ENCODE assay signal across 8 mouse cellular contexts in the genomic region with DNA sequence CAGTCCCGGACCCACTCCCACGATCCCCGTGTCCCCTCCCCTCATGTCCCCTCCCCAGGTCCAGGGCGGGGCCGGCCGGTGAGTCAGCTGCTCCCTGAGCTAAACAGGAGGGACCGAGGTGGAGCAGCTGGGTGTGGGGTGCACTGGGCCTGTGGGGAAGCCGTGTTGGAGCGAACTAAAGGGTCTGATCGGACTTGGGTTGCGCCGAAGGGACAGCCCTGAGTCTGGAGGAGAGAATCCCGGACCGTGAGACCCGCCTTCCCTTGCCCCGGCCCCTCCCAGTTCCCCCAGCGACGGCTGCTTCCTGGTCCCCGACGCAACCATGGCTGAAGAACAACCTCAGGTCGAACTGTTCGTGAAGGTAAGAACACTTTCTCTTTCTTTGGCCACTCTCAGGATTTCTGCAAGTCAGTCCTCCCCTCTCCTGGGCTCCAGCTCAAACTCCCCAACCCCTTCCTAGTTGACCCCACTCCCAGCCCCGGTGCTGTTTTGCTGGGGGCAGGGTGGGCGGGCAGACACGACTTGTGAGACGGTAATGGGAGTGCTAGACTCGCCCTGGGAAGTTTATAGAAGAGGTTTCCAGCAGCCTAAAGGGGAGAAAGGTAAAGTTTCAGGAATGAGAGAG. TPM values are rescaled to one million over a fixed set of nuclear protein-coding genes. Genes with fewer than 3 reads are reported as not detected.
DNase-seq lines count a peak whose midpoint lies in the region; ATAC-seq and TF ChIP-seq lines count a peak whose summit lies in the region.

No protein-coding gene starts in this region.

- no peaks in the 10 kb centered on the region for H3K4me1 ChIP-seq in cortical plate, adult 2 months (ENCODE audit: control insufficient read depth, insufficient read depth, low read length)
- H3K4me1 ChIP-seq in intestine, postnatal 0 days (replicated peaks; ENCODE audit: control insufficient read depth, insufficient read depth, low read length): peaks cover 17% of the 10 kb centered on the region
- peaks cover 29% of the 10 kb centered on the region for H3K4me1 ChIP-seq in lung, embryonic 14.5 days (ENCODE audit: insufficient read depth)

- no peak for DNase-seq in layer of hippocampus, adult 2 months (ENCODE audit: low spot score in 2 of 2)
- DNase-seq in layer of hippocampus, postnatal 36 days: no peak
- DNase-seq in lung, embryonic 14.5 days: peak; percentile 84
- DNase-seq in thymus, postnatal 4 days: peak; percentile 86

- peak; percentile 18 for ATAC-seq in granulocyte monocyte progenitor cell, adult 5-6 weeks (replicated peaks; ENCODE audit: poor library complexity, severe bottlenecking)
- ATAC-seq in intestine, postnatal 0 days: peak; percentile 8; the same call in 1 of the 2 replicates
- peak; percentile 41 for ATAC-seq in lung, embryonic 14.5 days (ENCODE audit: insufficient read depth)
- peak; percentile 9; the same call in 1 of the 2 replicates for ATAC-seq in neutrophil, adult 5-6 weeks (ENCODE audit: extremely low read depth, insufficient number of reproducible peaks, low FRiP score, poor library complexity, severe bottlenecking)

- TF ChIP-seq CTCF in layer of hippocampus, adult 2 months (conservative IDR thresholded peaks at IDR 0.05): no peak
- no peak for TF ChIP-seq CTCF in cortical plate, adult 2 months (IDR thresholded peaks at IDR 0.05; ENCODE audit: extremely low read depth, insufficient read depth, low read length)
- TF ChIP-seq CTCF in intestine, postnatal 0 days (IDR thresholded peaks at IDR 0.05; ENCODE audit: low read depth): no peak
- TF ChIP-seq CTCF in lung, embryonic 14.5 days (IDR thresholded peaks at IDR 0.05; ENCODE audit: low read depth): no peak

- peak overlapping the region; percentile 53 for H3K4me3 ChIP-seq in layer of hippocampus, adult 2 months
- H3K4me3 ChIP-seq in cortical plate, adult 2 months (ENCODE audit: insufficient read depth, low read length): peak overlapping the region; percentile 27
- H3K4me3 ChIP-seq in intestine, postnatal 0 days (ENCODE audit: low read depth, low read length): peak overlapping the region; percentile 69
- peak overlapping the region; percentile 54 for H3K4me3 ChIP-seq in lung, embryonic 14.5 days (ENCODE audit: low read depth, low read length)

- 0 out of 2 replicates have a peak, but pooled peaks have one; percentile 7 for TF ChIP-seq POLR2A in cortical plate, adult 2 months (IDR thresholded peaks at IDR 0.05; ENCODE audit: extremely low read depth, insufficient read depth, low read length)

- H3K4me2 ChIP-seq in intestine, postnatal 0 days (replicated peaks; ENCODE audit: low read depth): peak overlapping the region; percentile 94
- peak overlapping the region; percentile 92 for H3K4me2 ChIP-seq in lung, embryonic 14.5 days

- peaks cover 30% of the 10 kb centered on the region for H3K36me3 ChIP-seq in intestine, postnatal 0 days (ENCODE audit: control insufficient read depth, insufficient read depth)
- H3K36me3 ChIP-seq in lung, embryonic 14.5 days (ENCODE audit: insufficient read depth): peaks cover 32% of the 10 kb centered on the region

- peak overlapping the region; percentile 92 for H3K9ac ChIP-seq in intestine, postnatal 0 days (ENCODE audit: low read depth, low read length)
- peak overlapping the region; percentile 87 for H3K9ac ChIP-seq in lung, embryonic 14.5 days

- H3K27me3 ChIP-seq in intestine, postnatal 0 days (replicated peaks; ENCODE audit: control insufficient read depth, insufficient read depth, low read length): no peaks in the 10 kb centered on the region
- no peaks in the 10 kb centered on the region for H3K27me3 ChIP-seq in lung, embryonic 14.5 days (ENCODE audit: insufficient read depth, low read length)

- H3K9me3 ChIP-seq in intestine, postnatal 0 days (ENCODE audit: control insufficient read depth): no peaks in the 10 kb centered on the region
- no peaks in the 10 kb centered on the region for H3K9me3 ChIP-seq in lung, embryonic 14.5 days (ENCODE audit: low read depth, low read length)

- H3K27ac ChIP-seq in layer of hippocampus, adult 2 months: peak overlapping the region; percentile 87
- H3K27ac ChIP-seq in cortical plate, adult 2 months (ENCODE audit: insufficient read depth, low read length): peak overlapping the region; percentile 33
- H3K27ac ChIP-seq in intestine, postnatal 0 days (ENCODE audit: low read depth, low read length): peak overlapping the region; percentile 97
- peak overlapping the region; percentile 99 for H3K27ac ChIP-seq in lung, embryonic 14.5 days (ENCODE audit: low read depth)

- WGBS in intestine, postnatal 0 days: under 1% methylated on average over 27 of the region's 27 CpGs
- under 1% methylated on average over 27 of the region's 27 CpGs for WGBS in lung, embryonic 14.5 days

RNA-seq across cellular contexts. Expression of gene Clic1, which starts 0.5 kb away (rescaled TPM):
- 1 to 10 TPM; 9.2 to 9.6 TPM for total RNA-seq in layer of hippocampus, adult 2 months (2021)
- 10 to 100 TPM in 1 of 2 experiments, 1 to 10 TPM in 1; 6.7 to 11.5 TPM for total RNA-seq in layer of hippocampus, postnatal 36 days (2021)
- polyA plus RNA-seq in cortical plate, adult 2 months (2012; rRNA removed): 18.4 and 18.7 TPM in 2 replicates
- 231 and 245 TPM in 2 replicates for total RNA-seq in granulocyte monocyte progenitor cell, adult 5-6 weeks (2014; fragmentation: Nextera tagmentation)
- 268 and 347 TPM in 2 replicates for total RNA-seq in granulocyte monocyte progenitor cell, adult 5-6 weeks (2017)
- 290 and 312 TPM in 2 replicates for polyA plus RNA-seq in intestine, postnatal 0 days (2015; fragmentation: Nextera tagmentation; extraction: Ambion mirVana)
- 67.1 and 73.6 TPM in 2 replicates for polyA plus RNA-seq in lung, embryonic 14.5 days (2014; fragmentation: Nextera tagmentation; extraction: Ambion mirVana)
- total RNA-seq in neutrophil, adult 5-6 weeks (2017): 394 and 439 TPM in 2 replicates

RNA-seq across cellular contexts. Expression of gene Msh5, which starts 3.7 kb away (rescaled TPM):
- total RNA-seq in layer of hippocampus, adult 2 months (2021): 1 to 10 TPM in 1 of 2 experiments, under 1 TPM in 1; 0.26 to 1.1 TPM
- total RNA-seq in layer of hippocampus, postnatal 36 days (2021): under 1 TPM; 0.62 to 0.73 TPM
- 0.58 and 0.72 TPM in 2 replicates for polyA plus RNA-seq in cortical plate, adult 2 months (2012; rRNA removed)
- total RNA-seq in granulocyte monocyte progenitor cell, adult 5-6 weeks (2014; fragmentation: Nextera tagmentation): 0.19 and 6.8 TPM in 2 replicates
- 0.62 and 3.6 TPM in 2 replicates for total RNA-seq in granulocyte monocyte progenitor cell, adult 5-6 weeks (2017)
- polyA plus RNA-seq in intestine, postnatal 0 days (2015; fragmentation: Nextera tagmentation; extraction: Ambion mirVana): 1.4 and 3.0 TPM in 2 replicates
- 4.2 and 4.6 TPM in 2 replicates for polyA plus RNA-seq in lung, embryonic 14.5 days (2014; fragmentation: Nextera tagmentation; extraction: Ambion mirVana)
- total RNA-seq in neutrophil, adult 5-6 weeks (2017): 4.7 and 7.0 TPM in 2 replicates

RNA-seq across cellular contexts. Expression of gene Ddah2, which starts 8.6 kb away (rescaled TPM):
- 10 to 100 TPM; 13.7 to 15.8 TPM for total RNA-seq in layer of hippocampus, adult 2 months (2021)
- total RNA-seq in layer of hippocampus, postnatal 36 days (2021): 10 to 100 TPM; 16.0 to 18.0 TPM
- polyA plus RNA-seq in cortical plate, adult 2 months (2012; rRNA removed): 25.1 and 26.8 TPM in 2 replicates
- total RNA-seq in granulocyte monocyte progenitor cell, adult 5-6 weeks (2014; fragmentation: Nextera tagmentation): 3.4 TPM in 1 of 2 replicates, not detected in the other
- total RNA-seq in granulocyte monocyte progenitor cell, adult 5-6 weeks (2017): 0.57 and 3.7 TPM in 2 replicates
- polyA plus RNA-seq in intestine, postnatal 0 days (2015; fragmentation: Nextera tagmentation; extraction: Ambion mirVana): 62.0 and 68.3 TPM in 2 replicates
- 319 and 338 TPM in 2 replicates for polyA plus RNA-seq in lung, embryonic 14.5 days (2014; fragmentation: Nextera tagmentation; extraction: Ambion mirVana)
- 4.5 and 8.1 TPM in 2 replicates for total RNA-seq in neutrophil, adult 5-6 weeks (2017)

RNA-seq across cellular contexts. Expression of gene Ly6g6c, which starts 14.9 kb away (rescaled TPM):
- total RNA-seq in layer of hippocampus, adult 2 months (2021): not detected
- total RNA-seq in layer of hippocampus, postnatal 36 days (2021): not detected
- polyA plus RNA-seq in cortical plate, adult 2 months (2012; rRNA removed): not detected in 2 replicates
- not detected in 2 replicates for total RNA-seq in granulocyte monocyte progenitor cell, adult 5-6 weeks (2014; fragmentation: Nextera tagmentation)
- total RNA-seq in granulocyte monocyte progenitor cell, adult 5-6 weeks (2017): not detected in 2 replicates
- 0.12 TPM in 1 of 2 replicates, not detected in the other for polyA plus RNA-seq in intestine, postnatal 0 days (2015; fragmentation: Nextera tagmentation; extraction: Ambion mirVana)
- 0.38 TPM in 1 of 2 replicates, not detected in the other for polyA plus RNA-seq in lung, embryonic 14.5 days (2014; fragmentation: Nextera tagmentation; extraction: Ambion mirVana)
- total RNA-seq in neutrophil, adult 5-6 weeks (2017): 0.49 TPM in 1 of 2 replicates, not detected in the other

RNA-seq across cellular contexts. Expression of gene Mpig6b, which starts 15.7 kb away (rescaled TPM):
- total RNA-seq in layer of hippocampus, adult 2 months (2021): not detected
- not detected for total RNA-seq in layer of hippocampus, postnatal 36 days (2021)
- polyA plus RNA-seq in cortical plate, adult 2 months (2012; rRNA removed): not detected in 2 replicates
- total RNA-seq in granulocyte monocyte progenitor cell, adult 5-6 weeks (2014; fragmentation: Nextera tagmentation): not detected in 2 replicates
- total RNA-seq in granulocyte monocyte progenitor cell, adult 5-6 weeks (2017): not detected in 2 replicates
- 0.13 and 0.17 TPM in 2 replicates for polyA plus RNA-seq in intestine, postnatal 0 days (2015; fragmentation: Nextera tagmentation; extraction: Ambion mirVana)
- 0.95 and 1.4 TPM in 2 replicates for polyA plus RNA-seq in lung, embryonic 14.5 days (2014; fragmentation: Nextera tagmentation; extraction: Ambion mirVana)
- 1.5 and 2.1 TPM in 2 replicates for total RNA-seq in neutrophil, adult 5-6 weeks (2017)

Comparison
In these comparisons a context has a peak if more than half of its experiments do, and no peak if none do; other contexts are left out.
1. DNase-seq: peak in lung, embryonic 14.5 days (single experiment) and thymus, postnatal 4 days (single experiment); none in layer of hippocampus, adult 2 months (0 of 2) and layer of hippocampus, postnatal 36 days (0 of 2).
2. H3K27ac ChIP-seq: peak in every context shown above with its lines; median percentile 99 in lung, embryonic 14.5 days; 97 in intestine, postnatal 0 days; 87 in layer of hippocampus, adult 2 months; 33 in cortical plate, adult 2 months.
3. RNA of gene Clic1, which starts 0.5 kb away (total RNA-seq): 394 to 439 TPM in neutrophil, adult 5-6 weeks and 231 to 347 TPM in granulocyte monocyte progenitor cell, adult 5-6 weeks; 6.7 to 11.5 TPM in layer of hippocampus, postnatal 36 days and 9.2 to 9.6 TPM in layer of hippocampus, adult 2 months; every median in the first group is over 10 times any median in the second.
4. Peak in every context shown above with its lines, with median percentiles within 50 percentile points of each other: H3K4me3 ChIP-seq and ATAC-seq.